Mouse (Mus musculus) layer of hippocampus, adult 9-10 months (tissue): Measurements from ENCODE around the gene Map4k1.

Experiments
- DNase-seq: peaks from one replicate; pipeline ENCODE4 v3.0.0; 2022; ENCODE audit warnings: low spot score

The Map4k1 gene

GRCm38 (mm10) chr7:28977556-28977955 lies 4.3 kb upstream of the Map4k1 start:
- no peak for DNase-seq

- no peak for DNase-seq
Observed at GRCm38 (mm10) chr7:28982274-28983013, 594 bp downstream of the Map4k1 start.

- DNase-seq, result no peak
Observed at GRCm38 (mm10) chr7:28983141-28983564, 1.3 kb downstream of the Map4k1 start.

GRCm38 (mm10) chr7:28983849-28984248 lies 2.0 kb downstream of the Map4k1 start:
- no peak for DNase-seq

- DNase-seq, result no peak
Observed at GRCm38 (mm10) chr7:28984452-28984851, 2.6 kb downstream of the Map4k1 start.

- DNase-seq, result no peak
Observed at GRCm38 (mm10) chr7:28985207-28985606, 3.4 kb downstream of the Map4k1 start.

GRCm38 (mm10) chr7:28990766-28991273 lies 9.0 kb downstream of the Map4k1 start:
- DNase-seq, result no peak

- DNase-seq, result no peak
Observed at GRCm38 (mm10) chr7:28991616-28992015, 9.8 kb downstream of the Map4k1 start.

GRCm38 (mm10) chr7:28992997-28993396 lies 11.1 kb downstream of the Map4k1 start:
- no peak for DNase-seq

- no peak for DNase-seq
Observed at GRCm38 (mm10) chr7:28993402-28993801, 11.6 kb downstream of the Map4k1 start.

- no peak for DNase-seq
Observed at GRCm38 (mm10) chr7:29000651-29001605, 19.1 kb downstream of the Map4k1 start.

GRCm38 (mm10) chr7:29007224-29008101 lies 25.6 kb downstream of the Map4k1 start:
- DNase-seq, result no peak

GRCm38 (mm10) chr7:29008171-29008570 lies 26.3 kb downstream of the Map4k1 start:
- no peak for DNase-seq

GRCm38 (mm10) chr7:29008714-29009113 lies 26.9 kb downstream of the Map4k1 start:
- DNase-seq, result no peak

- DNase-seq, result no peak
Observed at GRCm38 (mm10) chr7:29014984-29015383, 33.1 kb downstream of the Map4k1 start.

- no peak for DNase-seq
Observed at GRCm38 (mm10) chr7:29016440-29016839, 34.6 kb downstream of the Map4k1 start.

GRCm38 (mm10) chr7:29017222-29017621 lies 35.4 kb downstream of the Map4k1 start:
- DNase-seq, result no peak

- no peak for DNase-seq
Observed at GRCm38 (mm10) chr7:29019447-29020220, 37.8 kb downstream of the Map4k1 start.

GRCm38 (mm10) chr7:29022479-29022878 lies 40.6 kb downstream of the Map4k1 start:
- DNase-seq, result no peak

- no peak for DNase-seq
Observed at GRCm38 (mm10) chr7:29023514-29023913, 41.7 kb downstream of the Map4k1 start.

- no peak for DNase-seq
Observed at GRCm38 (mm10) chr7:29025566-29025965, 43.7 kb downstream of the Map4k1 start.
